Mouse (Mus musculus): ENCODE results near the gene Kcnab2. TPM values are rescaled to one million over a fixed set of nuclear protein-coding genes. Genes with fewer than 3 reads are reported as not detected.

Kcnab2 gene
- polyA plus RNA-seq, 1 experiment from 2014 or later, result 10.5 TPM

GRCm38 (mm10) chr4:152355672-152356071 lies 122.0 kb downstream of the Kcnab2 start:
- 77% methylated on average over 7 of the region's 7 CpGs for WGBS
- no peak overlapping the region for H3K27ac ChIP-seq (ENCODE audit: low read depth, low read length)
- peaks cover 2% of the 10 kb centered on the region; the same call in 1 of the 2 replicates for H3K27me3 ChIP-seq (ENCODE audit: control insufficient read depth, insufficient read depth, low read length)
- DNase-seq (ENCODE audit: low spot score) (no peak), ATAC-seq (replicated peaks; ENCODE audit: low FRiP score) (no peak)
- H3K9me3 ChIP-seq (ENCODE audit: control insufficient read depth, low read length), result no peaks in the 10 kb centered on the region
- H3K4me3 ChIP-seq (ENCODE audit: low read depth, low read length), result no peak overlapping the region
- H3K4me2 ChIP-seq (ENCODE audit: low read depth, low read length, severe bottlenecking), result no peak overlapping the region
- no peaks in the 10 kb centered on the region for H3K36me3 ChIP-seq (ENCODE audit: control insufficient read depth, insufficient read depth, low read length)
- H3K9ac ChIP-seq (ENCODE audit: low read length), result no peak overlapping the region
- peaks cover 7% of the 10 kb centered on the region; the same call in 1 of the 2 replicates for H3K4me1 ChIP-seq (replicated peaks; ENCODE audit: control insufficient read depth, insufficient read depth, low read length)

DNA sequence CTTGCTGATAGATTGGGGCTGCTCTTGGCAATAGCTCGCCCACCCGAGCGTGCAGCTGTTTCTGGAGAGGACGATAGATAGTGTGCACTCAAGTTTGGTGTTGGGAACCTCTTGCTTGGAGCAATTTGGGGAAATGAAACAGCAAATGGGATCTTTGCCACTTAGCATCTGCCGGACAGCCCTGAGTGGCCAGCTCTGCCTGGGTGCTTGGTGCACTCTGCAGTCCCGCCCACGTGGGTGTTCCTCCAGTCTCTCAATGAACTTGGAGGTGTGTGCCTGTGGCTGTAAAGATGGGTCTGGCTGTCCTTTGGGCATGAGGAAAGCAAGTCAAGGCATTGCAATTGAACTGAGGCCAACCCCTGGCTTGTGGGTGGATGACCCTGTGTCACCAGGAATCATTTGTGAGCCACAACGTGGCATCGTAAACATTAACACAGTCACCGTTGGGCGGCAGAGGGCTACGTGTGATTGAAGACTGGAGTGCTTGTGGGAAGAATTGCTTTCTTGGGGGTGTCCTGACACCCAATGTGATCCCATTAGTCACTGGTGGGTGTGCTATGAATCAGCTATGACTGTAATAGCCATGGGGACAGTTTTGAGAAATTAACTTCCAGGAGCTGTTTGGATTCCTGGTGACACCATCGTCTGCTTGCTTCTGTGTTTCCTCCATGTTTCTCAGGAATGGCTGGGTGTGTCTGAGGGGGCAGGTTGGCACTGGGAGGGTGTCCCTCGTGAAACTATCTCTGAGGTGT lies 123.6 kb downstream of the Kcnab2 start:
- H3K4me1 ChIP-seq (replicated peaks; ENCODE audit: control insufficient read depth, insufficient read depth, low read length), result peaks cover 9% of the 10 kb centered on the region
- H3K27ac ChIP-seq (ENCODE audit: low read depth, low read length), result no peak overlapping the region
- H3K36me3 ChIP-seq (ENCODE audit: control insufficient read depth, insufficient read depth, low read length), result no peaks in the 10 kb centered on the region
- DNase-seq (ENCODE audit: low spot score), result no peak
- no peaks in the 10 kb centered on the region; the same call in 1 of the 2 replicates for H3K27me3 ChIP-seq (ENCODE audit: control insufficient read depth, insufficient read depth, low read length)
- H3K4me3 ChIP-seq (ENCODE audit: low read depth, low read length), result no peak overlapping the region
- WGBS, result 83% methylated on average over 14 of the region's 14 CpGs
- no peak overlapping the region for H3K9ac ChIP-seq (ENCODE audit: low read length)
- ATAC-seq (replicated peaks; ENCODE audit: low FRiP score), result no peak
- H3K9me3 ChIP-seq (ENCODE audit: control insufficient read depth, low read length), result no peaks in the 10 kb centered on the region
- no peak overlapping the region for H3K4me2 ChIP-seq (ENCODE audit: low read depth, low read length, severe bottlenecking)

DNA sequence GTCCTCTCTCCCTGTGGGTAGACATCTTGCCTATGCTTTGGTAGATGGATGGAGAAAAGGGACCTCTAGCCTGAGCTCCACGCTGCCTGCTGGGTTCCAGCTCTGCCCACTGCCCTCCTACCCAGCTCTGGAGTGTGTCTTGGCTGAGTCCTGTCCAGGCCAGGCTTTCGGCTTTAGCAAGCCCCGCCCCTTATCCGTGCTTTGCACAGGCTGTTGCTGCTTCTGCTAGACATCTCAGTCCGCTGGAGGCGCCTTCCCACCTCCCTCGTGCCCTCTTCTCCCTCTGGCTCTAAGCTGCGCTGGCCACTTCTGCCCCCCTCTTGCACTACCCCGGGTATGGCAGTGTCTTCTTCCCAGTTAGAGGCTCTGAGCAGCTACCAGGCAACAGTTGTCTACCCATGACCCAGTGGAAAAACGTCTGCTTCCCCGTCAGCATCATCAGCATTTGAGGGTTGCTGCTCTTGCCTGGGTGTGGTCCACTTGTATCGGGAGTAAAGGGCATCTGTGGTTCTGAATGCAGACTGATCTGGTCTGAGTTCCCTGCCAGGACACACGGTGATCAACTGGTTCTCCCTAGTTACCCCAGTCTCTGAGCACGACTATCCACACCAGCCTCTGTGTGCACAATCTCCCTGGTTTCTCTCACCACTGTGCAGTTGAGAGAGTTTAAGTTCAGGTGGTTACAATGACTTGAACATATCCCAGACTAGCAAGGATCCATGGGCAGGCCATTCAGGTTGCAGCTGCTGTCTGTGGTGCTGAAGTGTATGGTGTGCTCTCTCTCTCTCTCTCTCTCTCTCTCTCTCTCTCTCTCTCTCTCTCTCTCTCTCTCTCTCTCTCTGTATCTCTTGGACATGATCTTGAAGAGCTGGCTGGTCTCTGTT lies 126.0 kb downstream of the Kcnab2 start:
- H3K4me1 ChIP-seq (replicated peaks; ENCODE audit: control insufficient read depth, insufficient read depth, low read length), result peaks cover 9% of the 10 kb centered on the region
- DNase-seq (ENCODE audit: low spot score) (no peak), ATAC-seq (replicated peaks; ENCODE audit: low FRiP score) (peak; percentile 37; the same call in 1 of the 2 replicates)
- no peak overlapping the region for H3K9ac ChIP-seq (ENCODE audit: low read length)
- H3K27me3 ChIP-seq (ENCODE audit: control insufficient read depth, insufficient read depth, low read length), result peaks cover 2% of the 10 kb centered on the region; the same call in 1 of the 2 replicates
- H3K36me3 ChIP-seq (ENCODE audit: control insufficient read depth, insufficient read depth, low read length), result no peaks in the 10 kb centered on the region
- H3K9me3 ChIP-seq (ENCODE audit: control insufficient read depth, low read length), result no peaks in the 10 kb centered on the region
- H3K27ac ChIP-seq (ENCODE audit: low read depth, low read length), result no peak overlapping the region
- no peak overlapping the region for H3K4me3 ChIP-seq (ENCODE audit: low read depth, low read length)
- H3K4me2 ChIP-seq (ENCODE audit: low read depth, low read length, severe bottlenecking), result no peak overlapping the region
- WGBS, result 13% methylated on average over 14 of the region's 14 CpGs

DNA sequence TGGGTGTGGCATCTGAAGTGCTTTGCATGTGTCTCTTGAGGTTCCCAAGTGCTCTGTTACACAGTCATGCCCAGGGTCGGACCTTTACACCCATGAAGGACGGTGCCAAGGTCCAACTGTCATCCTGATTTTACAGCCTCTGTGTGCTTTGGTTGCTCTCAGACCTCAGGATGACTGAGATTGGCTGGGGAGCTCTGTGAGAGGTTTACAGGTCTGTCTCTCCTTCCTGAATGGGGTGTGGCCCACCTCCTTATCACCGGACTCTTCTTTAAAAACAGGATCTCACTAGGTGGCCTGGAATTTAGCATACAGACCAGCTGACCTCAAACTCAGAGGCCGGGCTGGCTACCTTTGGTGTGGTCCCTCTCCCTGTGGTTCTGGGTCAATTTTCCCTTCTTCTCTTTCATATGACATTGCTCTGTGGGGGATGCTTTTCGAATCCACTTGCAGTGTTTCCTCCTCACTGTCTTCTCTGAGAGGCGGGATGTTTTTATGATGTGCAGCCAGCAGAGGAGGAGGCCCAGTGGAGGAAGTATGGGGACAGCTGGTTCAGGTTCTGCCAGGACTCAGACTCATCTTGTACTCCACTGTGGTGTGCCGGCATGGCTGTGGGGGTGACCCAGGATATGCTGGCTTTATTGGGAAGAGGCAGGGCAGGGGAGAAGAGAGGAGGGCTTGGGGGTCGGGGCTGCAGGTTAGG lies 126.8 kb downstream of the Kcnab2 start:
- Histone ChIP-seq H3K27ac (ENCODE audit: low read depth, low read length) (no peak overlapping the region), H3K4me3 (ENCODE audit: low read depth, low read length) (no peak overlapping the region), H3K36me3 (ENCODE audit: control insufficient read depth, insufficient read depth, low read length) (no peaks in the 10 kb centered on the region), H3K9ac (ENCODE audit: low read length) (no peak overlapping the region), H3K27me3 (ENCODE audit: control insufficient read depth, insufficient read depth, low read length) (peaks cover 2% of the 10 kb centered on the region; the same call in 1 of the 2 replicates), H3K4me1 (replicated peaks; ENCODE audit: control insufficient read depth, insufficient read depth, low read length) (peaks cover 9% of the 10 kb centered on the region), H3K4me2 (ENCODE audit: low read depth, low read length, severe bottlenecking) (no peak overlapping the region), H3K9me3 (ENCODE audit: control insufficient read depth, low read length) (no peaks in the 10 kb centered on the region)
- DNase-seq (ENCODE audit: low spot score) (no peak), ATAC-seq (replicated peaks; ENCODE audit: low FRiP score) (no peak)
- WGBS, result 38% methylated on average over 8 of the region's 8 CpGs

DNA sequence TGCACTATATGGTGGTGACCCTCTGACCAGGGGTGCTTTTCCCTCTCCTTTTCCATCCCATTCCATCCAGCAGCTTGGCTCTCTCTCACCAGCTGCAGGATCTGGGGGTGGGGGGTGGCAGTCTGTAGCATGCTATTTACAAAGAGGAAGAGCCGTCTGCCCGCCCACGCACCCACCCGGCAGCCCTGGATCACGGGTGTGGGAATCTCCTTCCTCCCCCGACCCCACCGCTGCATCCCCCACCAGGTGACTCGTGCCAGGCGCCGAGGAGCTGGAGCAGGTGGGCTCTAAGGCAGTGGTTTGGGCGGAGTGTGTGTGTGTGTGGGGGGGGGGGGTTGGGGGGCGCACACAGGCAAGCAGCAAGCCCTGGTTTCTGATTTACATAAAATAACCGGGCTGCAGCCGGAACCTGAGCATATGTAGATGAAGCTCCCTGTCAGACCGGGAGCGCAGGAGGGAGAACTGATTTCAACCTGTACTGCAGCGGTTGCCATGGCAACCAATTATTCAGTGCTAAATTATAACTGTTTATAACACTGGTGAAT lies 127.8 kb downstream of the Kcnab2 start:
- ATAC-seq (replicated peaks; ENCODE audit: low FRiP score), result peak; percentile 45; the same call in 1 of the 2 replicates
- H3K4me1 ChIP-seq (replicated peaks; ENCODE audit: control insufficient read depth, insufficient read depth, low read length), result peaks cover 9% of the 10 kb centered on the region
- peaks cover 2% of the 10 kb centered on the region; the same call in 1 of the 2 replicates for H3K27me3 ChIP-seq (ENCODE audit: control insufficient read depth, insufficient read depth, low read length)
- WGBS, result 18% methylated on average over 17 of the region's 17 CpGs
- H3K9ac ChIP-seq (ENCODE audit: low read length), result no peak overlapping the region
- no peaks in the 10 kb centered on the region for H3K36me3 ChIP-seq (ENCODE audit: control insufficient read depth, insufficient read depth, low read length)
- no peak overlapping the region for H3K4me3 ChIP-seq (ENCODE audit: low read depth, low read length)
- peak; percentile 48 for DNase-seq (ENCODE audit: low spot score)
- H3K27ac ChIP-seq (ENCODE audit: low read depth, low read length), result 0 out of 2 replicates have a peak overlapping the region, but pooled peaks have one; percentile 7
- no peaks in the 10 kb centered on the region for H3K9me3 ChIP-seq (ENCODE audit: control insufficient read depth, low read length)
- H3K4me2 ChIP-seq (ENCODE audit: low read depth, low read length, severe bottlenecking), result no peak overlapping the region

GRCm38 (mm10) chr4:152345120-152345889 lies 132.4 kb downstream of the Kcnab2 start:
- Histone ChIP-seq H3K4me2 (ENCODE audit: low read depth, low read length, severe bottlenecking) (no peak overlapping the region), H3K9me3 (ENCODE audit: control insufficient read depth, low read length) (no peaks in the 10 kb centered on the region), H3K27ac (ENCODE audit: low read depth, low read length) (no peak overlapping the region), H3K27me3 (ENCODE audit: control insufficient read depth, insufficient read depth, low read length) (peaks cover 9% of the 10 kb centered on the region), H3K36me3 (ENCODE audit: control insufficient read depth, insufficient read depth, low read length) (no peaks in the 10 kb centered on the region), H3K4me3 (ENCODE audit: low read depth, low read length) (no peak overlapping the region), H3K4me1 (replicated peaks; ENCODE audit: control insufficient read depth, insufficient read depth, low read length) (peaks cover 3% of the 10 kb centered on the region), H3K9ac (ENCODE audit: low read length) (no peak overlapping the region)
- 62% methylated on average over 7 of the region's 7 CpGs for WGBS
- DNase-seq (ENCODE audit: low spot score), result no peak
- no peak for ATAC-seq (replicated peaks; ENCODE audit: low FRiP score)

DNA sequence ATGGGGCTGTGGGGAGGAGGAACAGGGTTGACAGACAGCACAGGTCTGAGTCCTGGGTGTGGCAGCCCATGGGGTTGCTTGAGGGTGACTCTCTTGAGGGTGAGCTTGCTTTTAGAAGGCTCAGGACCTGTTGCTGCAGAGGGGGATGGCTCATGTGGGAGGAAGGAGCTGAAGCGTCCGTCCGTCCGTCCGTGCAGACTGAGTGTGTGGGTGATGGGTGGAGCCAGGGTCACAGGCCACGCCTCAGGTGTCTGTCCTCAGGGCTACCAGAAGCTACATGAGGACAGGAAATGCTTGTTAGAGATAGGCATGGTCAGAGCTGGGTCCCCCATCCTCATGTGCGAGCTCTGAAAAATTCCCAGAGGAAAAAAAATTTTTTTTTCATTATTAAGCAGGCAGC lies 133.0 kb downstream of the Kcnab2 start:
- Histone ChIP-seq H3K9ac (ENCODE audit: low read length) (no peak overlapping the region), H3K27ac (ENCODE audit: low read depth, low read length) (no peak overlapping the region), H3K9me3 (ENCODE audit: control insufficient read depth, low read length) (no peaks in the 10 kb centered on the region), H3K4me2 (ENCODE audit: low read depth, low read length, severe bottlenecking) (no peak overlapping the region), H3K36me3 (ENCODE audit: control insufficient read depth, insufficient read depth, low read length) (no peaks in the 10 kb centered on the region), H3K27me3 (ENCODE audit: control insufficient read depth, insufficient read depth, low read length) (peaks cover 14% of the 10 kb centered on the region), H3K4me3 (ENCODE audit: low read depth, low read length) (no peak overlapping the region), H3K4me1 (replicated peaks; ENCODE audit: control insufficient read depth, insufficient read depth, low read length) (peaks cover 2% of the 10 kb centered on the region)
- ATAC-seq (replicated peaks; ENCODE audit: low FRiP score), result no peak
- DNase-seq (ENCODE audit: low spot score), result no peak
- 72% methylated on average over 7 of the region's 7 CpGs for WGBS
